Mouse (Mus musculus): ENCODE measurements around the gene Arhgap20. TPM values are rescaled to one million over a fixed set of nuclear protein-coding genes. Genes with fewer than 3 reads are reported as not detected.

The Arhgap20 gene
- total and polyA plus RNA-seq, 3 experiments, result 0.54 to 0.93 (median 0.60) TPM

DNA sequence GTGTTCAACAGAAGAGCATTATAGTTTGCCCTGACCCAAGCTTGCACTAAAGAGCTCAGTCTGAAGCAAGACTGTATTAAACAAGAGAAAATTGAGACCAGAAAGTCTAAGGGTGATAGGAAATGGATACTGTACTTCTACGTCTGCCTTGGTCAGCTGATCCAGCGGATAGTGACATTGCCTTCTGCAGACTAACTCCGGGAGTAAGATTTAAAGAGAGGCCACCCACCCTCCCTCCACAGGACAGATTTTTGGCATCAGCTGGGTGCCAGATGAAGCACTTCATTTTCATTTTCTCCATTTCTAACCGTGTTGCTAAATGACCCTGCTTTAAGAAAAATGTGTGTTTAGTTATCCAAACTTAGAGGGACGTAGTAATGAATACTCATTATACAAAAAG lies 67.2 kb downstream of the Arhgap20 start:
- Histone ChIP-seq H3K36me3 (replicated peaks in 1 of 2; ENCODE audit: control insufficient read depth in 1 of 2, insufficient read depth in 1 of 2, low read length in 1 of 2) (no peaks in the 10 kb centered on the region), H3K27ac (ENCODE audit: insufficient read depth, low read depth) (no peak overlapping the region), H3K79me2 (replicated peaks; ENCODE audit: control insufficient read depth, extremely low read depth, insufficient read depth, poor library complexity, severe bottlenecking) (no peaks in the 10 kb centered on the region), H3K4me3 (replicated peaks in 1 of 3; ENCODE audit: low read depth in 2 of 3, low read length in 2 of 3, poor library complexity in 1 of 3) (no peak overlapping the region), H3K9ac (ENCODE audit: insufficient read depth, low read depth) (no peak overlapping the region), H3K27me3 (replicated peaks) (no peaks in the 10 kb centered on the region), H3K4me1 (ENCODE audit: control insufficient read depth in 1 of 2, insufficient read depth in 2 of 2) (no peaks in the 10 kb centered on the region), H3K4me2 (ENCODE audit: insufficient read depth, low read depth, poor library complexity, severe bottlenecking) (no peak overlapping the region), H3K9me3 (replicated peaks; ENCODE audit: low read length) (no peaks in the 10 kb centered on the region)
- TF ChIP-seq TBP (conservative IDR thresholded peaks at IDR 0.05; ENCODE audit: low read depth, low read length) (no peak), TCF12 (IDR thresholded peaks at IDR 0.05; ENCODE audit: low read depth, low read length) (no peak)
- no peak for DNase-seq (ENCODE audit: extremely low read depth)
- in situ Hi-C loops (cut with MboI; ENCODE audit: low pct_ligation_motif_present, low pct_unique_long_range_greater_than_20kb, low sequenced_read_pairs), result no loop called here
- dilution Hi-C loops (cut with MboI; ENCODE audit: extremely low pct_ligation_motif_present, extremely low pct_unique_long_range_greater_than_20kb, low sequenced_read_pairs), result no loop called here

DNA sequence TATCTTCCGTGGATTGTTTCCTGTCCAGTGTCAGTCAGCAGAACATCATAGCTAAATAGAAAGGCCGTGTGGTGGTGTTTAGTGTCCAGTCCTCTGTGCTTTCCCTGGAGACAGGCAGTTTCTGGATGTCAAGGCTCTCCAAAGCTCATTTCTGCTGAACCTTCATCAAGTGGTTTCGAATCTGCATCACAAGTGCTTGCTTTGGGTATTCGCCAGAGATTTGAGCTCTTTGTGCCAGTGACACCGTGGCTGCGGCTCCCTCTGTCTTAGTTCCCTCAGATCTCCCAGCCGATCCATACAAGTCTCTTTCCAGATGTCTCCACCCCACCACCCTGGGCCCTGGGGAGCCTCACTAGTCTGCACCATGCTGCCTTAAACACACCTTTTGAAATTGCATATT lies 72.6 kb downstream of the Arhgap20 start:
- no peak overlapping the region for H3K9ac ChIP-seq (ENCODE audit: insufficient read depth, low read depth)
- no peak overlapping the region for H3K4me2 ChIP-seq (ENCODE audit: insufficient read depth, low read depth, poor library complexity, severe bottlenecking)
- H3K4me1 ChIP-seq (ENCODE audit: control insufficient read depth in 1 of 2, insufficient read depth in 2 of 2), result no peaks in the 10 kb centered on the region
- in situ Hi-C loops (cut with MboI; ENCODE audit: low pct_ligation_motif_present, low pct_unique_long_range_greater_than_20kb, low sequenced_read_pairs) (no loop called here), dilution Hi-C loops (cut with MboI; ENCODE audit: extremely low pct_ligation_motif_present, extremely low pct_unique_long_range_greater_than_20kb, low sequenced_read_pairs) (no loop called here)
- no peak overlapping the region for H3K27ac ChIP-seq (ENCODE audit: insufficient read depth, low read depth)
- H3K4me3 ChIP-seq (replicated peaks in 1 of 3; ENCODE audit: low read depth in 2 of 3, low read length in 2 of 3, poor library complexity in 1 of 3), result no peak overlapping the region
- no peaks in the 10 kb centered on the region for H3K27me3 ChIP-seq (replicated peaks)
- H3K9me3 ChIP-seq (replicated peaks; ENCODE audit: low read length), result no peaks in the 10 kb centered on the region
- no peaks in the 10 kb centered on the region for H3K36me3 ChIP-seq (replicated peaks in 1 of 2; ENCODE audit: control insufficient read depth in 1 of 2, insufficient read depth in 1 of 2, low read length in 1 of 2)
- DNase-seq (ENCODE audit: extremely low read depth), result no peak
- H3K79me2 ChIP-seq (replicated peaks; ENCODE audit: control insufficient read depth, extremely low read depth, insufficient read depth, poor library complexity, severe bottlenecking), result no peaks in the 10 kb centered on the region
- no peak for TF ChIP-seq IRF4 (IDR thresholded peaks at IDR 0.05; ENCODE audit: low read depth, low read length)
- no peak for TF ChIP-seq POLR2A (IDR thresholded peaks at IDR 0.05; ENCODE audit: low read depth, low read length)
- TF ChIP-seq UBTF (IDR thresholded peaks at IDR 0.05; ENCODE audit: low read depth, low read length), result no peak
- no peak for TF ChIP-seq KAT2A (IDR thresholded peaks at IDR 0.05; ENCODE audit: insufficient replicate concordance, low read length)
- no peak for TF ChIP-seq NELFE (IDR thresholded peaks at IDR 0.05; ENCODE audit: low read depth, low read length)
- TF ChIP-seq EP300 (IDR thresholded peaks at IDR 0.05; ENCODE audit: low read length), result no peak
- no peak for TF ChIP-seq GABPA (IDR thresholded peaks at IDR 0.05; ENCODE audit: insufficient replicate concordance, low read depth, low read length)
- TF ChIP-seq ZC3H11A (IDR thresholded peaks at IDR 0.05; ENCODE audit: low read depth, low read length), result no peak
- no peak for TF ChIP-seq TBP (conservative IDR thresholded peaks at IDR 0.05; ENCODE audit: low read depth, low read length)
- TF ChIP-seq JUND (conservative IDR thresholded peaks at IDR 0.05; ENCODE audit: low read depth, low read length), result no peak
- TF ChIP-seq SMC3 (IDR thresholded peaks at IDR 0.05; ENCODE audit: low read depth, low read length), result no peak
- TF ChIP-seq MXI1 (IDR thresholded peaks at IDR 0.05; ENCODE audit: low read depth, low read length), result no peak
- no peak for TF ChIP-seq RAD21 (IDR thresholded peaks at IDR 0.05; ENCODE audit: low read depth, low read length)
- TF ChIP-seq MYC (IDR thresholded peaks at IDR 0.05; ENCODE audit: low read depth, low read length), result no peak
- no peak for TF ChIP-seq RCOR1 (conservative IDR thresholded peaks at IDR 0.05; ENCODE audit: low read depth, low read length)
- no peak for TF ChIP-seq E2F4 (IDR thresholded peaks at IDR 0.05; ENCODE audit: insufficient replicate concordance, low read depth, low read length)

Data from CH12.LX (cell line).